Mouse (Mus musculus) CD4-positive, CD25-positive, alpha-beta regulatory T cell (primary cell): ENCODE results near the gene Htr5b. TPM values are rescaled to one million over a fixed set of nuclear protein-coding genes. Genes with fewer than 3 reads are reported as not detected.

Experiments
- polyA plus RNA-seq: library from polyadenylated mRNA; unstranded; fragments of 100-300 nt; shearing (Covaris generic); gene quantifications from one replicate; pipeline ENCODE4 v1.2.1, GENCODE M21; 2017

Gene Htr5b
- not detected for polyA plus RNA-seq

GRCm38 (mm10) chr1:121528399-121528720 lies at the start of gene Htr5b:
TSS of gene Htr5b (minus strand) at chr1:121528465.

DNA sequence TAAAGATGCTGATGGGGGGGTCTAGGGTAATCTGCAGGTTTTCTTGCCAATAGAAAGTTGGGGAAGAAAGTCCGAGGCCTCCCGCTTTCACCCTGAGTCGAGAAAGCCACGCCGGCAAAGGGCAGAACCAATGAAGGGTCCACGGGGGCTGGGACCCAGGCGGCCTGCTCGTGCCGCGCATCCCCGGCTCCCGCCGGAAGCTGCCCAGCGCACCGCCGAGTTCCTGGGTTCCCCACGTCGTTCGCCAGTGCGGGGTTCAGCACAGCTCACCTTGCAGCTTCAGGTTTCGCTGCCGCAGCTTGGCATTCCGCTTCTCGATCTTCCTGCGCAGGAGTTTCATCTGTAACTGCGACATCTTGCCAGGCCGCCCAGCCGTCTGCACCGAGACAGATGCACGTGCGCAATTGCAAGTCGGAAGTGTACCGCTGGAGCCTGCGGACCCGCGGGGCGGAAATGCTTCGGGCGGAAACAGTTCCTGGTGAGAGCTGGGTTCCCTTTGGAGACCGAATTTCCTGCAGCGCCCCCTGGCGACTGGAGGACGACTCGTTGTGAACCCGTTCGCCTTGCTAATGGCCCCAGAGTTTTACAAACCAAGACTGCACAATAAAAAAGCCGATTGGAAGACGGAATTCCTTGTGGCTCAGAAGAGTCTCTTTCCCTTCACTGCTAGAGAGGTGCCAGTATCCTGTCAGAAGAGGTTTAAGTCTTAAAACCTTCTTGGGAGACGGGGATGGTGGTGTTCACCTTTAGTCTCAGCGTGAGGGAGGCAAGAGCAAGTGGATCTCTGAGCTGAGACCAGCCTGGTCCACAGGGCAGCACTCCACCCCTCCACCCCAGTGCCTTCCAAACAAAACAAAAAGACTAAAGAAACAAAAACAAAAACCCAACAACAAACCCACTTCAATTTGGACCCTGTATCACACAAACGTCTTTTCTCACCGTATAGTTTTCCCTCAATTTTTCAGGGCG lies 39.5 kb upstream of the Htr5b start, which contains the start of gene Ddx18:
TSS of gene Ddx18 (minus strand) at position 469 of the 969 bp plus-strand sequence.

Other genes with a start within 250 kb of the Htr5b start
- gene Insig2, start 195.9 kb downstream of the Htr5b start, polyA plus RNA-seq: 32.8 TPM
- gene Ccdc93, start 97.4 kb downstream of the Htr5b start, polyA plus RNA-seq: 21.5 TPM
- 85.5 TPM for gene Ddx18, start 39.5 kb upstream of the Htr5b start, polyA plus RNA-seq